Mouse (Mus musculus): ENCODE measurements around the gene Usp38.
"Not testable (repeated sequence)": the region's sequence is repeated elsewhere in the genome, so short reads cannot be mapped to it uniquely, and the experiment has no call there.

The Usp38 gene

GRCm38 (mm10) chr8:81014789-81015699 is at the start of gene Usp38:
Usp38 (minus strand) TSS chr8:81014928.
- DNase-seq (ENCODE audit: low spot score) = peak; percentile 98

GRCm38 (mm10) chr8:81062566-81062965 is 47.8 kb upstream of the Usp38 start:
- DNase-seq (ENCODE audit: low spot score) = no peak

- DNase-seq (ENCODE audit: low spot score) = peak; percentile 38
Measured at GRCm38 (mm10) chr8:81061950-81062349, 47.2 kb upstream of the Usp38 start.

- DNase-seq (ENCODE audit: low spot score) = no peak
Measured at GRCm38 (mm10) chr8:81044201-81044600, 29.5 kb upstream of the Usp38 start.

GRCm38 (mm10) chr8:81027991-81028390 is 13.3 kb upstream of the Usp38 start:
- no peak for DNase-seq (ENCODE audit: low spot score)

GRCm38 (mm10) chr8:81017548-81017947 is 2.8 kb upstream of the Usp38 start:
- DNase-seq (ENCODE audit: low spot score) = not testable (repeated sequence)

- DNase-seq (ENCODE audit: low spot score) = peak; percentile 24
Measured at GRCm38 (mm10) chr8:81013811-81014530, 757 bp downstream of the Usp38 start.

GRCm38 (mm10) chr8:81012699-81013098 is 2.0 kb downstream of the Usp38 start:
- no peak for DNase-seq (ENCODE audit: low spot score)

GRCm38 (mm10) chr8:81012031-81012560 is 2.6 kb downstream of the Usp38 start:
- DNase-seq (ENCODE audit: low spot score) = no peak

- no peak for DNase-seq (ENCODE audit: low spot score)
Measured at GRCm38 (mm10) chr8:81010386-81010785, 4.3 kb downstream of the Usp38 start.

- DNase-seq (ENCODE audit: low spot score) = no peak
Measured at GRCm38 (mm10) chr8:81005114-81005513, 9.6 kb downstream of the Usp38 start.

- no peak for DNase-seq (ENCODE audit: low spot score)
Measured at GRCm38 (mm10) chr8:80996632-80997031, 18.1 kb downstream of the Usp38 start.

- DNase-seq (ENCODE audit: low spot score) = peak; percentile 76
Measured at GRCm38 (mm10) chr8:80991937-80992336, 22.8 kb downstream of the Usp38 start.

GRCm38 (mm10) chr8:80982829-80983228 is 31.9 kb downstream of the Usp38 start:
- no peak for DNase-seq (ENCODE audit: low spot score)

- no peak for DNase-seq (ENCODE audit: low spot score)
Measured at GRCm38 (mm10) chr8:80981696-80982095, 33.0 kb downstream of the Usp38 start.

GRCm38 (mm10) chr8:80980063-80980462 is 34.7 kb downstream of the Usp38 start:
- peak; percentile 19 for DNase-seq (ENCODE audit: low spot score)

GRCm38 (mm10) chr8:80977231-80977630 is 37.5 kb downstream of the Usp38 start:
- no peak for DNase-seq (ENCODE audit: low spot score)

- no peak for DNase-seq (ENCODE audit: low spot score)
Measured at GRCm38 (mm10) chr8:80971150-80971549, 43.6 kb downstream of the Usp38 start.

- DNase-seq (ENCODE audit: low spot score) = no peak
Measured at GRCm38 (mm10) chr8:80970000-80970685, 44.6 kb downstream of the Usp38 start.

GRCm38 (mm10) chr8:80969423-80969822 is 45.3 kb downstream of the Usp38 start:
- no peak for DNase-seq (ENCODE audit: low spot score)

GRCm38 (mm10) chr8:80963095-80963494 is 51.6 kb downstream of the Usp38 start:
- DNase-seq (ENCODE audit: low spot score) = no peak

GRCm38 (mm10) chr8:80962592-80962983 is 52.1 kb downstream of the Usp38 start:
- DNase-seq (ENCODE audit: low spot score) = no peak

All from embryo, embryonic 10 days (tissue).